Mouse (Mus musculus): ENCODE measurements around the gene Wdfy2. TPM values are rescaled to one million over a fixed set of nuclear protein-coding genes. Genes with fewer than 3 reads are reported as not detected.

Wdfy2 gene
- polyA plus RNA-seq, 1 experiment from 2014 or later: 8.5 TPM

Small RNA genes within 50 kb of the gene (microRNA-seq; reads per million reads assigned to microRNA genes)
- gene Mir6541 (not detected), gene Mir8098 (not detected)

Other genes with a start within 250 kb of the Wdfy2 start
- not detected in 2 replicates for gene Serpine3, start 174.0 kb upstream of the Wdfy2 start, polyA plus RNA-seq (2015; fragmentation: Nextera tagmentation; extraction: Ambion mirVana)
- 17.7 and 17.9 TPM in 2 replicates for gene Ints6, start 76.5 kb upstream of the Wdfy2 start, polyA plus RNA-seq (2015; fragmentation: Nextera tagmentation; extraction: Ambion mirVana)
- not detected in 2 replicates for gene Defb48, start 146.8 kb downstream of the Wdfy2 start, polyA plus RNA-seq (2015; fragmentation: Nextera tagmentation; extraction: Ambion mirVana)
- not detected in 2 replicates for gene Defb47, start 160.4 kb downstream of the Wdfy2 start, polyA plus RNA-seq (2015; fragmentation: Nextera tagmentation; extraction: Ambion mirVana)
- not detected in 2 replicates for gene Defb43, start 174.1 kb downstream of the Wdfy2 start, polyA plus RNA-seq (2015; fragmentation: Nextera tagmentation; extraction: Ambion mirVana)
- gene Defb42, start 209.3 kb downstream of the Wdfy2 start, polyA plus RNA-seq (2015; fragmentation: Nextera tagmentation; extraction: Ambion mirVana): 0.48 TPM in 1 of 2 replicates, not detected in the other
- gene Defb30, start 212.3 kb downstream of the Wdfy2 start, polyA plus RNA-seq (2015; fragmentation: Nextera tagmentation; extraction: Ambion mirVana): not detected in 2 replicates

Data from forebrain, embryonic 15.5 days (tissue).